Mouse (Mus musculus): Measurements from ENCODE around the gene Gcnt2. TPM values are rescaled to one million over a fixed set of nuclear protein-coding genes. Genes with fewer than 3 reads are reported as not detected.

Gene Gcnt2
- polyA plus RNA-seq, 1 experiment from 2014 or later, result 7.4 TPM

GRCm38 (mm10) chr13:40846375-40846774, 13.2 kb upstream of the Gcnt2 start:
- no peaks in the 10 kb centered on the region for H3K9me3 ChIP-seq (ENCODE audit: control insufficient read depth, low read length)
- H3K4me3 ChIP-seq (ENCODE audit: low read depth, low read length), result no peak overlapping the region
- no peak overlapping the region for H3K4me2 ChIP-seq (replicated peaks; ENCODE audit: low read depth, low read length)
- no peaks in the 10 kb centered on the region for H3K36me3 ChIP-seq (ENCODE audit: control insufficient read depth, insufficient read depth, low read length)
- ATAC-seq (ENCODE audit: low FRiP score) (no peak), DNase-seq (ENCODE audit: low spot score) (no peak)
- H3K27ac ChIP-seq (ENCODE audit: low read depth, low read length), result no peak overlapping the region
- WGBS, result 73% methylated on average over 9 of the region's 9 CpGs
- H3K9ac ChIP-seq (ENCODE audit: low read depth, low read length), result no peak overlapping the region
- H3K4me1 ChIP-seq (replicated peaks; ENCODE audit: control insufficient read depth, insufficient read depth, low read length), result no peaks in the 10 kb centered on the region
- H3K27me3 ChIP-seq (ENCODE audit: control insufficient read depth, insufficient read depth, low read length), result no peaks in the 10 kb centered on the region

DNA sequence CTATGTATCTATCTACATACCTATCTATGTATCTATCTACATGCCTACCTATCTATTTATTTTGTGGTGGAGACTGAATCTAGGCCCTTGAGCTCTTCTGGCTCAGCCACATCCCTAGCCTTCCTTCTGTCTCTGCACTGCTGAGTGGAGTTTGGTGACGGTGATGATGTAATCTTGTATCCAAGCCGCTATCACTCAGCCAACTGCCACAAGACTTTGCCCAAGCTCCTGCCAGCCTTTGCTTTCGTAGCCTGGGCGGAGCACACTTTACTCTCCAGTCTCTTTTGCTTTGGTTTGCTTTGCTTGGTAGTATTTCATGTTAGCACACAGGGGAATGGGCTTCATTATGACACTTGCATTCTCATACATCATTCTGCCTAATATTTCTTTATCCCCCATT, 11.7 kb upstream of the Gcnt2 start:
- H3K36me3 ChIP-seq (ENCODE audit: control insufficient read depth, insufficient read depth, low read length), result no peaks in the 10 kb centered on the region
- H3K9ac ChIP-seq (ENCODE audit: low read depth, low read length), result no peak overlapping the region
- no peak overlapping the region for H3K27ac ChIP-seq (ENCODE audit: low read depth, low read length)
- no peaks in the 10 kb centered on the region for H3K4me1 ChIP-seq (replicated peaks; ENCODE audit: control insufficient read depth, insufficient read depth, low read length)
- DNase-seq (ENCODE audit: low spot score), result no peak
- no peaks in the 10 kb centered on the region for H3K27me3 ChIP-seq (ENCODE audit: control insufficient read depth, insufficient read depth, low read length)
- WGBS, result 86% methylated on average over 4 of the region's 4 CpGs
- H3K4me2 ChIP-seq (replicated peaks; ENCODE audit: low read depth, low read length), result no peak overlapping the region
- H3K9me3 ChIP-seq (ENCODE audit: control insufficient read depth, low read length), result no peaks in the 10 kb centered on the region
- H3K4me3 ChIP-seq (ENCODE audit: low read depth, low read length), result no peak overlapping the region
- ATAC-seq (ENCODE audit: low FRiP score), result no peak

DNA sequence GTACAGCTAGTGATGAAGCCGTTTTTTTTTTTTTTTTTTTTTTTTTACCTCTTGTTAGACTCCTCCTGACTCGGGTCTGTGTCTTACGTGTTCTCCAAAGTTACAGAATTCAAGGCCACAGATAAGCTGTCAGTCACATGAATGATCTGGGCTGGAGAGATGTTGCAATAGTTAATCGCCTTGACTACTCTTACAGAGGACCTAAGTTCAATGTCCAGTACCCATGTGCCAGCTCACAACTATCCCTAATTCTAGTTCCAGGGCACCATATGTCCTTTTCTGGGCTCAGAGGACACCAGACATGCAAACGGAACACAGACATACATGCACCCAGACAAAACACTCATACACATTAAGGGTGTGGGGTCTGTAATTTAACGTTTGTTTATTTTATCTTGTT, 8.9 kb upstream of the Gcnt2 start:
- Histone ChIP-seq H3K27ac (ENCODE audit: low read depth, low read length) (no peak overlapping the region), H3K4me1 (replicated peaks; ENCODE audit: control insufficient read depth, insufficient read depth, low read length) (no peaks in the 10 kb centered on the region), H3K4me2 (replicated peaks; ENCODE audit: low read depth, low read length) (no peak overlapping the region), H3K9me3 (ENCODE audit: control insufficient read depth, low read length) (no peaks in the 10 kb centered on the region), H3K9ac (ENCODE audit: low read depth, low read length) (no peak overlapping the region), H3K4me3 (ENCODE audit: low read depth, low read length) (no peak overlapping the region), H3K27me3 (ENCODE audit: control insufficient read depth, insufficient read depth, low read length) (no peaks in the 10 kb centered on the region), H3K36me3 (ENCODE audit: control insufficient read depth, insufficient read depth, low read length) (no peaks in the 10 kb centered on the region)
- no peak for DNase-seq (ENCODE audit: low spot score)
- no peak for ATAC-seq (ENCODE audit: low FRiP score)
- 92% methylated on average over 6 of the region's 6 CpGs for WGBS

GRCm38 (mm10) chr13:40851281-40851680, 8.3 kb upstream of the Gcnt2 start:
- Histone ChIP-seq H3K4me1 (replicated peaks; ENCODE audit: control insufficient read depth, insufficient read depth, low read length) (no peaks in the 10 kb centered on the region), H3K4me3 (ENCODE audit: low read depth, low read length) (no peak overlapping the region), H3K27me3 (ENCODE audit: control insufficient read depth, insufficient read depth, low read length) (no peaks in the 10 kb centered on the region), H3K9me3 (ENCODE audit: control insufficient read depth, low read length) (no peaks in the 10 kb centered on the region), H3K36me3 (ENCODE audit: control insufficient read depth, insufficient read depth, low read length) (no peaks in the 10 kb centered on the region), H3K9ac (ENCODE audit: low read depth, low read length) (no peak overlapping the region), H3K4me2 (replicated peaks; ENCODE audit: low read depth, low read length) (no peak overlapping the region), H3K27ac (ENCODE audit: low read depth, low read length) (no peak overlapping the region)
- DNase-seq (ENCODE audit: low spot score), result no peak
- 81% methylated on average over 7 of the region's 7 CpGs for WGBS
- ATAC-seq (ENCODE audit: low FRiP score), result no peak

DNA sequence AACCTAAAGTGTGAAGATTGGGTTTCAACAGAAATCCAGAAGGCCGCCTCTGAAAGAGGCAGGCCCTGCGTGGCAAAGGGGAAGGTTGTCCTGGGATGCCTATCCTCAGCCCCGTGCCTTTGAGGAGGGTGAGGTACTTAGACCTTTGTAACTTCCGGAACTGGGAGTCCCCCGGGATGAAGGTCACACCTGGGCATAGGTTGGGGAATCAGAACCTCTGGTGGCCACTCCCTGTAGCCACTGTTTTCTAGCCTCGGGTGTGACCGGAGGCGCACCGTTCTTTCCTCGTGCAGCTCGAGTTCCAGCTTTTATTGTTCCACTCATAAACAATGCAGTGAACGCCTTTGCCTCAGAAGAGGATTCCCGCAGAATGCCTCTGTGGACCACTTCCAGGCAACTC, 7.6 kb upstream of the Gcnt2 start:
- ATAC-seq (ENCODE audit: low FRiP score) (no peak), DNase-seq (ENCODE audit: low spot score) (no peak)
- WGBS, result 75% methylated on average over 13 of the region's 13 CpGs
- H3K9ac ChIP-seq (ENCODE audit: low read depth, low read length), result no peak overlapping the region
- H3K4me1 ChIP-seq (replicated peaks; ENCODE audit: control insufficient read depth, insufficient read depth, low read length), result no peaks in the 10 kb centered on the region
- no peaks in the 10 kb centered on the region for H3K9me3 ChIP-seq (ENCODE audit: control insufficient read depth, low read length)
- no peak overlapping the region for H3K4me3 ChIP-seq (ENCODE audit: low read depth, low read length)
- no peak overlapping the region for H3K27ac ChIP-seq (ENCODE audit: low read depth, low read length)
- no peak overlapping the region for H3K4me2 ChIP-seq (replicated peaks; ENCODE audit: low read depth, low read length)
- H3K36me3 ChIP-seq (ENCODE audit: control insufficient read depth, insufficient read depth, low read length), result no peaks in the 10 kb centered on the region
- no peaks in the 10 kb centered on the region for H3K27me3 ChIP-seq (ENCODE audit: control insufficient read depth, insufficient read depth, low read length)

DNA sequence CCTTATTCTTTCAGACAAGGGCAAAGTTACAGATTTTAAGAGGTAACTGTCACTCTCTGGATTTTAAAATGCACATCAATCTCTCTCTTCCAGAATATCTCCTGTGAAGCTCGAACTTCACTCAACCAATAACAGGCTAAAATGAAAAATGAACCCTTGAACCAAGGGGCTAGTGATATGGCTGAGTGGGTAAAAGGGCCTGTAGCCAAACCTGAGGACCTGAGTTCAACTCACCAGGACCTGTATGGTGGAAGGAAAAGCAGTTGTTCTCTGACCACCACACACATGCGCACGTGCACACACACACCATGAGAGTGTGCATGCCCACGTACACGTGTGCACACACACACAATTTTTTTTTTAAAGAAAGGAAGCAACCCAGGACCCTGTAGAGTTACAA, 6.8 kb upstream of the Gcnt2 start:
- no peak overlapping the region for H3K4me2 ChIP-seq (replicated peaks; ENCODE audit: low read depth, low read length)
- no peak for ATAC-seq (ENCODE audit: low FRiP score)
- H3K9ac ChIP-seq (ENCODE audit: low read depth, low read length), result no peak overlapping the region
- no peaks in the 10 kb centered on the region for H3K27me3 ChIP-seq (ENCODE audit: control insufficient read depth, insufficient read depth, low read length)
- no peaks in the 10 kb centered on the region for H3K36me3 ChIP-seq (ENCODE audit: control insufficient read depth, insufficient read depth, low read length)
- no peak overlapping the region for H3K4me3 ChIP-seq (ENCODE audit: low read depth, low read length)
- WGBS, result 90% methylated on average over 5 of the region's 5 CpGs
- no peaks in the 10 kb centered on the region for H3K4me1 ChIP-seq (replicated peaks; ENCODE audit: control insufficient read depth, insufficient read depth, low read length)
- no peaks in the 10 kb centered on the region for H3K9me3 ChIP-seq (ENCODE audit: control insufficient read depth, low read length)
- DNase-seq (ENCODE audit: low spot score), result no peak
- no peak overlapping the region for H3K27ac ChIP-seq (ENCODE audit: low read depth, low read length)

DNA sequence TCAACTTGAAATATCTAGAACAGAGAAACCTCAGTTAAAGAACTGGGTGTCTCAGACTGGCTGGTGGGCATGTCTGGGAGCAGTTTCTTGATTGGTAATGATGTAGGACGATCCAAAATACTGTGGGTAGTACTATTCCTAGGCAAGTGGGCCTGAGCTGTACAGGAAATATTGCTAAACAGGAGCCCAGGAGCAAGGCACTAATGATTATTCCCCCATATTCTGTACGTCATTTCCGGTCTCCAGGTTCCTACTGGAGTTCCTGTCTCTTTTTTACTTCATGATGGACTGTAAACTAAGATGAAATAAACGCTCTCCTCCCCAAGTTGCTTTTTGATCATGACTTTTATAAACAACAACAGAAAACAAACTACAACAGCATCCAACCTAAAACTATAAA, 5.7 kb upstream of the Gcnt2 start:
- WGBS, result 85% methylated on average over 4 of the region's 4 CpGs
- no peaks in the 10 kb centered on the region for H3K9me3 ChIP-seq (ENCODE audit: control insufficient read depth, low read length)
- no peak for ATAC-seq (ENCODE audit: low FRiP score)
- H3K4me3 ChIP-seq (ENCODE audit: low read depth, low read length), result no peak overlapping the region
- H3K27ac ChIP-seq (ENCODE audit: low read depth, low read length), result no peak overlapping the region
- no peaks in the 10 kb centered on the region for H3K4me1 ChIP-seq (replicated peaks; ENCODE audit: control insufficient read depth, insufficient read depth, low read length)
- H3K9ac ChIP-seq (ENCODE audit: low read depth, low read length), result no peak overlapping the region
- DNase-seq (ENCODE audit: low spot score), result no peak
- no peaks in the 10 kb centered on the region for H3K27me3 ChIP-seq (ENCODE audit: control insufficient read depth, insufficient read depth, low read length)
- H3K4me2 ChIP-seq (replicated peaks; ENCODE audit: low read depth, low read length), result no peak overlapping the region
- H3K36me3 ChIP-seq (ENCODE audit: control insufficient read depth, insufficient read depth, low read length), result no peaks in the 10 kb centered on the region

DNA sequence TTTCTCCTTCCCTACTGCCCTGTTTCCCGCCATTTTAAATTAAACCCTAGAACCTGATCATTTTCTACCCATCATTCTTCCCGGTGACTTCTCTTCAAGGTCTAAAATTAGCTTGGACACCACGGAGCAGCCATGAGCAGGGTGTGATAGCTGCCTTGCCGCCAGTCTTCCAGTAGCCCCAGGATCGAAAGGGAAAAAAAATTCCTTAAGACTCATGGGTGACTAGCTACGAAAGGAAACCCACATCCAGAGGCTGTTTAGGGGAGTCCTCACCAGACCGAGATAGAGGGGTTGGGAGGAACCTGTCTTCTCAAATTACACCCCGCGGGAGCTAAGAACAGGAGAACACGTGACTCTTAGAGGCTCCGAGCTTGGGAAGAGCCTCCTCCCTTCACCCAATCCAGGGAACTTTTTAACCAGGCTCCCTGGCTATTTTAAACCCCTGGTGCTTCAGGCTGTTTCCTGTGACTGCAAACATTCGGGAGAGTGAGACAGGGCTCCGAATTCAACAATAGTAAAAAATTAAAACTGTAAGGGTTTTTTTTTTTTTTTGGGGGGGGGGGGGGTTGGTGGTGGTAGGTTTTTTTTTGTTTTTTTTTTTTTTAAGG, 5.0 kb upstream of the Gcnt2 start:
- 2% methylated on average over 13 of the region's 13 CpGs for WGBS
- Histone ChIP-seq H3K27me3 (ENCODE audit: control insufficient read depth, insufficient read depth, low read length) (no peaks in the 10 kb centered on the region), H3K4me1 (replicated peaks; ENCODE audit: control insufficient read depth, insufficient read depth, low read length) (no peaks in the 10 kb centered on the region), H3K9me3 (ENCODE audit: control insufficient read depth, low read length) (no peaks in the 10 kb centered on the region), H3K36me3 (ENCODE audit: control insufficient read depth, insufficient read depth, low read length) (no peaks in the 10 kb centered on the region), H3K4me2 (replicated peaks; ENCODE audit: low read depth, low read length) (peak overlapping the region; percentile 50), H3K27ac (ENCODE audit: low read depth, low read length) (no peak overlapping the region), H3K9ac (ENCODE audit: low read depth, low read length) (peak overlapping the region; percentile 2; the same call in 1 of the 2 replicates), H3K4me3 (ENCODE audit: low read depth, low read length) (peak overlapping the region; percentile 23; the same call in 1 of the 2 replicates)
- DNase-seq (ENCODE audit: low spot score) (peak; percentile 60), ATAC-seq (ENCODE audit: low FRiP score) (peak; percentile 53; the same call in 1 of the 2 replicates)

GRCm38 (mm10) chr13:40855266-40855665, 4.3 kb upstream of the Gcnt2 start:
- Histone ChIP-seq H3K27ac (ENCODE audit: low read depth, low read length) (no peak overlapping the region), H3K4me3 (ENCODE audit: low read depth, low read length) (no peak overlapping the region), H3K9me3 (ENCODE audit: control insufficient read depth, low read length) (no peaks in the 10 kb centered on the region), H3K9ac (ENCODE audit: low read depth, low read length) (no peak overlapping the region), H3K36me3 (ENCODE audit: control insufficient read depth, insufficient read depth, low read length) (no peaks in the 10 kb centered on the region), H3K27me3 (ENCODE audit: control insufficient read depth, insufficient read depth, low read length) (no peaks in the 10 kb centered on the region), H3K4me2 (replicated peaks; ENCODE audit: low read depth, low read length) (no peak overlapping the region), H3K4me1 (replicated peaks; ENCODE audit: control insufficient read depth, insufficient read depth, low read length) (no peaks in the 10 kb centered on the region)
- no peak for DNase-seq (ENCODE audit: low spot score)
- WGBS, result 74% methylated on average over 6 of the region's 6 CpGs
- no peak for ATAC-seq (ENCODE audit: low FRiP score)

Measured in hindbrain, embryonic 11.5 days (tissue).